Mouse (Mus musculus) cerebellum, adult 18-20 months (tissue): ENCODE results near the gene Gm47985.

Experiments used
- DNase-seq, 2 experiments: peaks; one replicate each; pipeline ENCODE4 v3.0.0; 2021

Gene Gm47985

GRCm38 (mm10) chr1:151224536-151224935 is 42.2 kb downstream of the Gm47985 start:
- no peak for DNase-seq

- DNase-seq = no peak
Measured at GRCm38 (mm10) chr1:151227506-151227905, 45.2 kb downstream of the Gm47985 start.

GRCm38 (mm10) chr1:151228320-151228989 is 46.1 kb downstream of the Gm47985 start:
- no peak for DNase-seq

GRCm38 (mm10) chr1:151232346-151232745 is 50.0 kb downstream of the Gm47985 start:
- no peak for DNase-seq

GRCm38 (mm10) chr1:151233756-151234155 is 51.4 kb downstream of the Gm47985 start:
- no peak for DNase-seq
